Mouse (Mus musculus): ENCODE results near the gene Dtd2. TPM values are rescaled to one million over a fixed set of nuclear protein-coding genes. Genes with fewer than 3 reads are reported as not detected.

The Dtd2 gene
- 20.8 and 25.1 TPM in 2 replicates for polyA plus RNA-seq (2014; fragmentation: Nextera tagmentation; extraction: Ambion mirVana)

DNA sequence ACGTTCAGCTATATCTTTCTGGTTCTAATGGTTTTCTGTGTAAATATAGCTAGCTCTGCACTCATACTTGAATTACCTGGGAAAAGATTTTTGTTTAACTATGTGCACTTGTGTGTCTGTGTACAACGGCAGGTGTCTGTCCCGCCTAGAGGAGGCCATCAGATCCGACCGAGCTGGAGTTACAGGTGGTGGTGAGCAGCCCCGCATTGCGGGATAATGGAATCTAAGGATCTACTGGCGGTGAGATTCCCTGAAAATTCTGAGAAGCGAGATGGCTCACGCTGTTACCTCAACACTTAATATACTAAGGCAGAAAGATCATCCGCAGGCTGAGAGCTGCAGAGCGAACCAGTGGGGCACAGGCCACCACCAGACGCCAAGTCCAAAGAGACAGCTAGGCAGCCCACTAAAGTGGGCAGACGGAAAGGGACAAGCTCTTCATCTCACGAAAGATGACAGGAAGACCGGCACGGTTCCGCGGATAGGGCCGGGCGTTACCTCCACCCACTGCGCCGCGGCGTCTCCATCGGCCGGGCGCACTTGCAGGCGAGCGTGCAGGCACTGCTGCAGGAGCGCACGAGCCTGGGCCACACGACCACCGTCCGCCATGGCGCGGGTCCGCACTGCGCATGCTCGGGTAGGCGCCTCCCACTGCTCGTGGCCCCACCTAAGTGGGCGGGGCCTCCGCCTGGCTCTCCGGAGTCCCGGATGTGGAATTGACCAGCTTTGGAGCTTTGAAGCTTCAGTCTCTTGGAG lies at the start of gene Dtd2:
Gene Dtd2, minus strand, starts transcription at position 625 of the 756 bp plus-strand sequence.
- WGBS = 2% methylated on average over 46 of the region's 46 CpGs
- no peaks in the 10 kb centered on the region for H3K36me3 ChIP-seq (ENCODE audit: control insufficient read depth, insufficient read depth, low read length)
- H3K9me3 ChIP-seq (ENCODE audit: control insufficient read depth, low read length) = no peaks in the 10 kb centered on the region
- no peaks in the 10 kb centered on the region for H3K4me1 ChIP-seq (replicated peaks; ENCODE audit: control insufficient read depth, insufficient read depth, low read length)
- H3K9ac ChIP-seq (ENCODE audit: low read depth, low read length) = peak within 1 kb of the TSS; percentile 78
- ATAC-seq (ENCODE audit: low FRiP score) (peak; percentile 94), DNase-seq (ENCODE audit: low spot score) (peak; percentile 97)
- H3K4me3 ChIP-seq (ENCODE audit: low read depth, low read length) = peak within 1 kb of the TSS; percentile 73
- H3K4me2 ChIP-seq (replicated peaks; ENCODE audit: low read depth, low read length) = peak within 1 kb of the TSS; percentile 57
- H3K27me3 ChIP-seq (ENCODE audit: control insufficient read depth, insufficient read depth, low read length) = no peaks in the 10 kb centered on the region
- 0 out of 2 replicates have a peak within 1 kb of the TSS, but pooled peaks have one; percentile 27 for H3K27ac ChIP-seq (ENCODE audit: low read depth, low read length)

DNA sequence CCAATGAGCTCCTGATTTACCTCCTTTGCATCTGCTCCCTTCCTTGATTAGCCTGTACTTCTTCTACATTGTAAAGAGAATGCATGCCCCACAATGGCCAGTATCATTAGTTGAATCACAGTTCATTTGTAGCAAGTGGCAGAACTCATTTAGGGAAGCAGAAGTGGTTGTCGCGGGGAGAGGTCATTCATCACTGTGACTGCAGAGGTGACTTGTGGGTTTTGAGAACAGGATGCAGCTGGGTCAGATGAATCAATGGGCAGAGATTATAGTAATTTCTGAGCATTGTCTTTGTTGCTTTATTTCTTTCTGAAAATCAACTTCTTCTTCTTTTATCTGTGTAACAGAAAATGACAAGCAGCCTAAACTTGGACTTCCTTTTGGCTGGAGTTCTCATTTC lies 43.0 kb upstream of the Dtd2 start:
- 50% methylated on average over 2 of the region's 2 CpGs for WGBS

DNA sequence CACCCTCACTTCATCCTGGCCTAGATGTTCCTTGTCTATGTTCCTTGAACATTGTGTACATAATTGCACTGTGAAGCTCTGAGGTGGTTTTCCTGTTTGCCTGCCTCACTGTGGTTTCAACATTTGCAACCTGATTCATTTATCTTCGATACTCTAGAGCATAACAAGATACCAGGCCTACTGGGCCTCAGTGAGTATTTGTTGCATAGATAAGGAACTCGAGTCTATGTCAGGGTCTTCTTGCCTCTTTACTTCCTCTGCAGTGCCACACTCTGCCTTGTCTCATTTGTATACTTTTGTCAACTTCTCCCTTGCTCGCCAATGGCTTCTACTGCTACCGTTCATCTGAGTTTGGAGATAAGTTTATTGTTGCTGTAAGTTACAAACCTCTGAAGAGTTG lies 40.1 kb upstream of the Dtd2 start:
- no peak overlapping the region for H3K9ac ChIP-seq (ENCODE audit: low read depth, low read length)
- ATAC-seq (ENCODE audit: low FRiP score) = no peak
- 89% methylated on average over 4 of the region's 4 CpGs for WGBS

More for the DNA sequence above, 43.0 kb upstream of the Dtd2 start:
- no peak for DNase-seq (ENCODE audit: low spot score)
- Histone ChIP-seq H3K27me3 (ENCODE audit: control insufficient read depth, insufficient read depth, low read length) (no peaks in the 10 kb centered on the region), H3K4me1 (replicated peaks; ENCODE audit: control insufficient read depth, insufficient read depth, low read length) (no peaks in the 10 kb centered on the region), H3K27ac (ENCODE audit: low read depth, low read length) (no peak overlapping the region), H3K4me2 (replicated peaks; ENCODE audit: low read depth, low read length) (no peak overlapping the region), H3K36me3 (ENCODE audit: control insufficient read depth, insufficient read depth, low read length) (no peaks in the 10 kb centered on the region), H3K9ac (ENCODE audit: low read depth, low read length) (no peak overlapping the region), H3K4me3 (ENCODE audit: low read depth, low read length) (no peak overlapping the region), H3K9me3 (ENCODE audit: control insufficient read depth, low read length) (no peaks in the 10 kb centered on the region)
- no peak for ATAC-seq (ENCODE audit: low FRiP score)

DNA sequence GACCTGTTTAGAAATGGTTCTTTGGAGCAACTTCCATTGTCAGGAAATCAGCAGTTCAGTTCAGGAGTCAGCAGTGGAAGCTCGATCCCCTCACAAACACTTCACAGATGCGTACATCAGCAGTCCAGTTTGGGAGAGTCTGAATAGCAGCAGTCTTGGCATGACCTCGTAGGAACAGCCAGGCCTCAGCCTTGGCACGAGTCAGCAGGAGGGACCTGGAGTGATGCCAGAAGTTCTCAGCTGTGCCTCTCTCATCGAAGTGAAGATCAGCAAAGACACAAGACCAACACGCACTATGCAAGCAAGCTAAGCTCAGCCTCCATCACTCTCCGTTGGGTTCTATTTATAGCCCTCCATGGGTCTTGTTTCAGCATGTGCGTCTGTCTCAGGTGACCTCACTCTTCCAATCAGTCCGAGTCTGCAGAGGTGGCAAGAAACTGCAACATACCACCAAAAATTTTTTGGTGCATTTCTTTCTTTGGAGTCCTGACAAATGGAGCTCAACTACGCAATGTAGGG lies 36.6 kb upstream of the Dtd2 start:
- no peak for ATAC-seq (ENCODE audit: low FRiP score)
- Histone ChIP-seq H3K27ac (ENCODE audit: low read depth, low read length) (no peak overlapping the region), H3K9ac (ENCODE audit: low read depth, low read length) (no peak overlapping the region), H3K4me3 (ENCODE audit: low read depth, low read length) (no peak overlapping the region), H3K4me1 (replicated peaks; ENCODE audit: control insufficient read depth, insufficient read depth, low read length) (no peaks in the 10 kb centered on the region), H3K4me2 (replicated peaks; ENCODE audit: low read depth, low read length) (no peak overlapping the region), H3K27me3 (ENCODE audit: control insufficient read depth, insufficient read depth, low read length) (no peaks in the 10 kb centered on the region), H3K36me3 (ENCODE audit: control insufficient read depth, insufficient read depth, low read length) (no peaks in the 10 kb centered on the region), H3K9me3 (ENCODE audit: control insufficient read depth, low read length) (no peaks in the 10 kb centered on the region)
- 89% methylated on average over 10 of the region's 10 CpGs for WGBS
- DNase-seq (ENCODE audit: low spot score) = no peak

More for the DNA sequence above, 40.1 kb upstream of the Dtd2 start:
- Histone ChIP-seq H3K36me3 (ENCODE audit: control insufficient read depth, insufficient read depth, low read length) (no peaks in the 10 kb centered on the region), H3K9me3 (ENCODE audit: control insufficient read depth, low read length) (no peaks in the 10 kb centered on the region), H3K4me1 (replicated peaks; ENCODE audit: control insufficient read depth, insufficient read depth, low read length) (no peaks in the 10 kb centered on the region), H3K27me3 (ENCODE audit: control insufficient read depth, insufficient read depth, low read length) (no peaks in the 10 kb centered on the region), H3K27ac (ENCODE audit: low read depth, low read length) (no peak overlapping the region), H3K4me2 (replicated peaks; ENCODE audit: low read depth, low read length) (no peak overlapping the region), H3K4me3 (ENCODE audit: low read depth, low read length) (no peak overlapping the region)
- DNase-seq (ENCODE audit: low spot score) = no peak

DNA sequence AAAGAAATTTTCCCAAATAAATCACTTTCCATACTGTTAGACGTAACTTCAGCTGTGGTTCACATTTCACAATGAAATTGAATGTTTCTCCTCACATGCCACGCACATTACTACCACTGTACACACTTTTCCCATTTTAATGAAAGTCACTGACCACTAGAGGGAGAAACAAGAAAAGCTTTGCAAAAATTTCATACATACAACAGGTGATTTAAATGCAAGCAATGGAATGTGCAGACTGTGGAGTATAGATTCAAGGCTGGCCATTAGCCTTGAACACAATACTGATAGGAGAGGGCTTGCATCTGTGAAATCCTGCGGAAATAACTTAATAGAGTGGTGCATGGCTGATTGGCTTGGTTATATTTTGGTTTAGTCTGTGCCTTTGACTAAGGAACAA lies 32.1 kb upstream of the Dtd2 start:
- no peak for ATAC-seq (ENCODE audit: low FRiP score)
- H3K4me3 ChIP-seq (ENCODE audit: low read depth, low read length) = no peak overlapping the region
- WGBS = 69% methylated on average over 3 of the region's 3 CpGs
- no peak overlapping the region for H3K4me2 ChIP-seq (replicated peaks; ENCODE audit: low read depth, low read length)
- H3K9ac ChIP-seq (ENCODE audit: low read depth, low read length) = no peak overlapping the region
- H3K27ac ChIP-seq (ENCODE audit: low read depth, low read length) = no peak overlapping the region
- no peaks in the 10 kb centered on the region for H3K9me3 ChIP-seq (ENCODE audit: control insufficient read depth, low read length)
- H3K27me3 ChIP-seq (ENCODE audit: control insufficient read depth, insufficient read depth, low read length) = no peaks in the 10 kb centered on the region
- DNase-seq (ENCODE audit: low spot score) = peak; percentile 22
- no peaks in the 10 kb centered on the region for H3K36me3 ChIP-seq (ENCODE audit: control insufficient read depth, insufficient read depth, low read length)
- H3K4me1 ChIP-seq (replicated peaks; ENCODE audit: control insufficient read depth, insufficient read depth, low read length) = no peaks in the 10 kb centered on the region

DNA sequence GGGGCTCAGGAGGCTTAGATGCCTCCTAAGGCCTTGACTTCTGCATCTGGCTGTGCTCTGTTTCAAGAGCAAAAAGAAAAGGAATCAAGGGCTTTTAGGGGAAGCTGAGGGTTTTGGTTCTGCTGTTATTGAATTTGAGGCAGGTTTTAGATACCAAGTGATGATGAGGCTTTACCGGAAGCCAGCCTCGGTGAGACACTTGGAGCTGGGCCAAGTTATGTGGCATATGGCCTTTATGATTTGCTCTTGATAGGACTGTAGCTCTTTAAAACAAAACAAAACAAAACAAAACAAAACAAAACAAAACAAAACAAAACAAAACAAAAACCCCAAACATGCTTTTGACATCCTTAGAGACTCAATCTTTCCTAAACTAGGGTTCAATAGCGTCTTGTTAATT lies 28.7 kb upstream of the Dtd2 start:
- Histone ChIP-seq H3K9ac (ENCODE audit: low read depth, low read length) (no peak overlapping the region), H3K4me1 (replicated peaks; ENCODE audit: control insufficient read depth, insufficient read depth, low read length) (no peaks in the 10 kb centered on the region), H3K36me3 (ENCODE audit: control insufficient read depth, insufficient read depth, low read length) (no peaks in the 10 kb centered on the region), H3K4me3 (ENCODE audit: low read depth, low read length) (no peak overlapping the region), H3K27ac (ENCODE audit: low read depth, low read length) (no peak overlapping the region), H3K9me3 (ENCODE audit: control insufficient read depth, low read length) (no peaks in the 10 kb centered on the region), H3K4me2 (replicated peaks; ENCODE audit: low read depth, low read length) (no peak overlapping the region), H3K27me3 (ENCODE audit: control insufficient read depth, insufficient read depth, low read length) (no peaks in the 10 kb centered on the region)
- WGBS = 97% methylated on average over 3 of the region's 3 CpGs
- DNase-seq (ENCODE audit: low spot score) (no peak), ATAC-seq (ENCODE audit: low FRiP score) (no peak)

DNA sequence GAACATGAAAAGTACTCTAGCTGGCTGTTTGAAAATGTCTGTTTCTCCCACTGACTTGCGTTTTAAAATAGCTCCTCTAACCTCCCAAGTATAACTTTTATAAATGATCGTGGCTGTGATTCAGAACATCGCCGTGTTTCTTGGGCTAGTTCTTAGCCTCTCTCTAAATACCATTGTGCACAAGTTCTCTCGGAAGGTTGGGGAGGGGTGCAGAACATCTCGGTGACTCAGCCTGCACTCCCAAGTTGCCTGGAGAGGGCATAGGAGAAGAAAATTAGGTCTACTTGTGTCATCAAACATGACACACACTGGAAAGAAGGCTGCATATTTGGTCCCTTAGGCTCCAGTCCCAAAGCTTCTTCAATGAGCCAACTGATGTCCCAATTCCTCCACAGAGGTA lies 26.0 kb upstream of the Dtd2 start:
- H3K4me3 ChIP-seq (ENCODE audit: low read depth, low read length) = no peak overlapping the region
- 92% methylated on average over 6 of the region's 6 CpGs for WGBS
- no peak overlapping the region for H3K27ac ChIP-seq (ENCODE audit: low read depth, low read length)
- no peak overlapping the region for H3K4me2 ChIP-seq (replicated peaks; ENCODE audit: low read depth, low read length)
- no peak for DNase-seq (ENCODE audit: low spot score)
- H3K36me3 ChIP-seq (ENCODE audit: control insufficient read depth, insufficient read depth, low read length) = no peaks in the 10 kb centered on the region
- no peaks in the 10 kb centered on the region for H3K27me3 ChIP-seq (ENCODE audit: control insufficient read depth, insufficient read depth, low read length)
- no peak for ATAC-seq (ENCODE audit: low FRiP score)
- no peaks in the 10 kb centered on the region for H3K9me3 ChIP-seq (ENCODE audit: control insufficient read depth, low read length)
- H3K9ac ChIP-seq (ENCODE audit: low read depth, low read length) = no peak overlapping the region
- no peaks in the 10 kb centered on the region for H3K4me1 ChIP-seq (replicated peaks; ENCODE audit: control insufficient read depth, insufficient read depth, low read length)

DNA sequence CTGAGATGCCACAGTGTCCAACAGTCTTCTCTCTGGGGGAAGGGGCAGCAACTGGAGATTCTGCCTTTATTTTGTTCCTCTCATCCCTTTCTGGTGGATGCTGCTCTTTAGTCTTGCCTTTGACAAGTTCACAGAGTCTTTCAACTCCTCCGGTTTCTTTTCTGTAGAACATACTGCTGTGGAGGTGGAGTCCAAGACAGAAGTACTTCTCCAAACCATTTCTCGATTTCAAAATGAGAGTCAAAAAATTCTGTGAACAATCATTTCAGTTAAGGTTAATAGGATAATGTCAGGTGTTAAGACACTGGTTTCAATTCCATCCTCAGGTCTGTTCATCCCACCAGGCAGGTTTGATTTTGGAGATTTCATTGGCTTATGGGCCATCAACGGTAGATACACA lies 21.7 kb upstream of the Dtd2 start, which contains the start of gene Gpr33:
Gene Gpr33, minus strand, starts transcription at position 101 of the 400 bp plus-strand sequence.
- ATAC-seq (ENCODE audit: low FRiP score) = no peak

DNA sequence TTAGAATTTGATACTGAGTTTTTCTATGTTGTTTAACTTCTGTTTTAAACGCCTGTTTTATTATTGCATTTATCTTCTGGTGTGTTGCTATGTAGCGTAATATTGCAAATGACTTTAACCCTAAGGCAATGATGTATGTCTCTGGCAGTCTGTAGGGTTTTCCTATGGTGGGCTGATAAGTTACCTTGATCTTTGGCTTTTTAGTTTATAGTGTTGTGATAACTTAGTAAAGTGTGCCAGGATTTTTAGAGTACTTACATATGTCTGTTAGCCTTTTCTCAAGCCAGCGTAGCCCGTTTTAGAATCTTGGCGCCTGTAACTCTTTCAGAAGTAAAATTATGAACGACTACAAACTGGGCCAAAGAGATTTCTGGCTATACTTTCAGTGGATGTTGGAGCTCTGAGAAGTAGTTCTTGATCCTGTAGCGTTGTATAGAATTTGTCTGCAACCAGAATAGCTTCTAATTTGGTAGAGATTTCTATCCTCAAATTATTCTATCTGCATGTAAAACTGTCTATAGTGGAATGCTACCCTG lies 8.3 kb upstream of the Dtd2 start:
- no peak overlapping the region for H3K4me2 ChIP-seq (replicated peaks; ENCODE audit: low read depth, low read length)
- H3K4me3 ChIP-seq (ENCODE audit: low read depth, low read length) = no peak overlapping the region
- H3K4me1 ChIP-seq (replicated peaks; ENCODE audit: control insufficient read depth, insufficient read depth, low read length) = no peaks in the 10 kb centered on the region
- no peaks in the 10 kb centered on the region for H3K36me3 ChIP-seq (ENCODE audit: control insufficient read depth, insufficient read depth, low read length)
- WGBS = 90% methylated on average over 7 of the region's 7 CpGs
- no peaks in the 10 kb centered on the region for H3K27me3 ChIP-seq (ENCODE audit: control insufficient read depth, insufficient read depth, low read length)
- ATAC-seq (ENCODE audit: low FRiP score) = no peak
- no peaks in the 10 kb centered on the region for H3K9me3 ChIP-seq (ENCODE audit: control insufficient read depth, low read length)
- no peak for DNase-seq (ENCODE audit: low spot score)
- H3K27ac ChIP-seq (ENCODE audit: low read depth, low read length) = no peak overlapping the region
- no peak overlapping the region for H3K9ac ChIP-seq (ENCODE audit: low read depth, low read length)

More for the DNA sequence above, 21.7 kb upstream of the Dtd2 start, which contains the start of gene Gpr33:
- DNase-seq (ENCODE audit: low spot score) = no peak
- H3K36me3 ChIP-seq (ENCODE audit: control insufficient read depth, insufficient read depth, low read length) = no peaks in the 10 kb centered on the region
- H3K9ac ChIP-seq (ENCODE audit: low read depth, low read length) = no peak within 1 kb of the TSS
- H3K27me3 ChIP-seq (ENCODE audit: control insufficient read depth, insufficient read depth, low read length) = no peaks in the 10 kb centered on the region
- WGBS = 97% methylated on average over 3 of the region's 3 CpGs
- no peak within 1 kb of the TSS for H3K27ac ChIP-seq (ENCODE audit: low read depth, low read length)
- no peaks in the 10 kb centered on the region for H3K4me1 ChIP-seq (replicated peaks; ENCODE audit: control insufficient read depth, insufficient read depth, low read length)
- H3K4me2 ChIP-seq (replicated peaks; ENCODE audit: low read depth, low read length) = no peak within 1 kb of the TSS
- H3K4me3 ChIP-seq (ENCODE audit: low read depth, low read length) = no peak within 1 kb of the TSS
- no peaks in the 10 kb centered on the region for H3K9me3 ChIP-seq (ENCODE audit: control insufficient read depth, low read length)
